Mouse (Mus musculus) hindbrain, embryonic 12.5 days (tissue): ENCODE results near the gene Trp53bp2. TPM values are rescaled to one million over a fixed set of nuclear protein-coding genes. Genes with fewer than 3 reads are reported as not detected.

Experiments used
- ATAC-seq: fragments of 200-750 bp; cut with Nextera tagmentation; 2 replicates; pipeline ENCODE4 v1.8.0; 2017; ENCODE audit warnings: moderate TSS enrichment; ENCODE audit not compliant: low FRiP score
- H3K27ac ChIP-seq: fragments of 300-500 bp; sonication (generic); 2 replicates; pipeline ENCODE4 v1.5.1; 2016; ENCODE audit warnings: mild to moderate bottlenecking
- H3K27me3 ChIP-seq: fragments of 300-500 bp; sonication (generic); 2 replicates; pipeline ENCODE4 v1.6.1; 2016; ENCODE audit warnings: mild to moderate bottlenecking
- H3K36me3 ChIP-seq: fragments of 300-500 bp; sonication (generic); 2 replicates; pipeline ENCODE4 v1.6.1; 2016; ENCODE audit warnings: mild to moderate bottlenecking
- H3K4me1 ChIP-seq: fragments of 300-500 bp; sonication (generic); 2 replicates; pipeline ENCODE4 v1.6.1; 2016
- H3K4me2 ChIP-seq: fragments of 300-500 bp; sonication (generic); replicated peaks from 2 replicates; pipeline ENCODE4 v1.6.1; 2016; ENCODE audit warnings: mild to moderate bottlenecking
- H3K4me3 ChIP-seq: fragments of 300-500 bp; sonication (generic); 2 replicates; pipeline ENCODE4 v1.5.1; 2016; ENCODE audit warnings: mild to moderate bottlenecking
- H3K9ac ChIP-seq: fragments of 300-500 bp; sonication (generic); 2 replicates; pipeline ENCODE4 v1.6.1; 2016; ENCODE audit warnings: mild to moderate bottlenecking, moderate library complexity
- H3K9me3 ChIP-seq: fragments of 300-500 bp; sonication (generic); replicated peaks from 2 replicates; pipeline ENCODE4 v1.6.1; 2016; ENCODE audit warnings: mild to moderate bottlenecking
- WGBS: fragments of 180-500 bp; shearing (Covaris S2); methylation state at CpG from one replicate; pipeline ENCODE4 v1.1.7; 2016; 5-methylcytosine and 5-hydroxymethylcytosine counted together
- polyA plus RNA-seq: library from polyadenylated mRNA; unstranded; fragments of >200 nt; fragmentation: Nextera tagmentation; extraction: Ambion mirVana; gene quantifications from 2 replicates; pipeline ENCODE4 v1.2.1, GENCODE M21; 2016

Gene Trp53bp2
- polyA plus RNA-seq, 1 experiment from 2014 or later: 32.7 TPM

- Histone ChIP-seq H3K4me2 (no peak overlapping the region), H3K4me3 (no peak overlapping the region), H3K9me3 (no peaks in the 10 kb centered on the region), H3K36me3 (peaks cover 75% of the 10 kb centered on the region), H3K9ac (no peak overlapping the region), H3K27me3 (no peaks in the 10 kb centered on the region), H3K27ac (no peak overlapping the region), H3K4me1 (no peaks in the 10 kb centered on the region)
- WGBS: 90% methylated on average over 2 of the region's 2 CpGs
- no peak for ATAC-seq
Measured at GRCm38 (mm10) chr1:182444116-182444515, 35.1 kb downstream of the Trp53bp2 start.

GRCm38 (mm10) chr1:182448276-182449035 lies 39.5 kb downstream of the Trp53bp2 start:
- Histone ChIP-seq H3K4me1 (no peaks in the 10 kb centered on the region), H3K27me3 (no peaks in the 10 kb centered on the region), H3K9ac (no peak overlapping the region), H3K4me3 (no peak overlapping the region), H3K4me2 (no peak overlapping the region), H3K9me3 (no peaks in the 10 kb centered on the region), H3K27ac (no peak overlapping the region), H3K36me3 (peaks cover 61% of the 10 kb centered on the region)
- no peak for ATAC-seq
- WGBS: 98% methylated on average over 14 of the region's 14 CpGs

DNA sequence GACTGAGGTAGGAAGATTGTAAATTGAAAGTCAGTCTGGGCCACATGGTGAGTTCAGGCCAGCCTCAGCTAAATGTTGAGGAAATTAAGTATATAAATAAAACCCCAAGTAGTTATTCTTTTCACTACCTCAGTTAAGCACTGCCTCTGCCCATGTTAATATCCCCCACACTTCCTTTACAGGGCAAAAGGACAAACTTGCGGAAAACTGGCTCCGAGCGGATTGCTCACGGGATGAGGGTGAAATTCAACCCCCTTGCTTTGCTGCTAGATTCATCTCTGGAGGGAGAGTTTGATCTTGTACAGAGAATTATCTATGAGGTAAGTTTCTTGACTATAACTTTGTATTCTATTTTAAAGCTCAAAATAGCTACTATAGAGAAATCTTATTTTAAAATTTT lies 43.5 kb downstream of the Trp53bp2 start:
- H3K36me3 ChIP-seq: peaks cover 50% of the 10 kb centered on the region
- H3K27ac ChIP-seq: no peak overlapping the region
- no peaks in the 10 kb centered on the region for H3K9me3 ChIP-seq
- H3K4me3 ChIP-seq: no peak overlapping the region
- H3K9ac ChIP-seq: no peak overlapping the region
- H3K4me2 ChIP-seq: no peak overlapping the region
- no peaks in the 10 kb centered on the region for H3K27me3 ChIP-seq
- WGBS: 84% methylated on average over 4 of the region's 4 CpGs
- ATAC-seq: no peak
- no peaks in the 10 kb centered on the region for H3K4me1 ChIP-seq

- Histone ChIP-seq H3K9me3 (no peaks in the 10 kb centered on the region), H3K27me3 (no peaks in the 10 kb centered on the region), H3K36me3 (peaks cover 47% of the 10 kb centered on the region), H3K4me1 (0 out of 2 replicates have a peak, but pooled peaks cover 3% of the 10 kb centered on the region), H3K9ac (no peak overlapping the region), H3K27ac (no peak overlapping the region), H3K4me2 (no peak overlapping the region), H3K4me3 (no peak overlapping the region)
- 96% methylated on average over 2 of the region's 2 CpGs for WGBS
- ATAC-seq: no peak
Measured at GRCm38 (mm10) chr1:182455080-182455479, 46.1 kb downstream of the Trp53bp2 start.

DNA sequence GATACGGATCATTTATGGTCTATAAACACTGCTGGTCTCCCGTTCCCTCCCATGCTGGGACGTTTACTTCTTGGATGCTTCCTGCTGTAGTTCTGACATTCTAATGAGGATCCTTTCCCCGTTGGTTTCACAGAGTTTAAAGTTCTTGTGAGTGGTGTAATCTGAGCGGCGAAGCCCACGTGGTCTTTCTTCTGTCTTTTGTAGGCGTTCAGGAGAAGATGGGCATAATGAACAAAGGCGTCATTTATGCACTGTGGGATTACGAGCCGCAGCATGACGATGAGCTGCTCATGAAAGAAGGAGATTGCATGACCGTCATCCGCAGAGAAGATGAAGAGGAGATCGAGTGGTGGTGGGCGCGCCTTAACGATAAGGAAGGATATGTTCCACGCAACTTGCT lies 49.6 kb downstream of the Trp53bp2 start:
- Histone ChIP-seq H3K27ac (no peak overlapping the region), H3K4me2 (no peak overlapping the region), H3K36me3 (peaks cover 47% of the 10 kb centered on the region), H3K4me3 (no peak overlapping the region), H3K27me3 (no peaks in the 10 kb centered on the region), H3K4me1 (0 out of 2 replicates have a peak, but pooled peaks cover 3% of the 10 kb centered on the region), H3K9me3 (no peaks in the 10 kb centered on the region), H3K9ac (no peak overlapping the region)
- ATAC-seq: no peak
- WGBS: 82% methylated on average over 19 of the region's 19 CpGs

DNA sequence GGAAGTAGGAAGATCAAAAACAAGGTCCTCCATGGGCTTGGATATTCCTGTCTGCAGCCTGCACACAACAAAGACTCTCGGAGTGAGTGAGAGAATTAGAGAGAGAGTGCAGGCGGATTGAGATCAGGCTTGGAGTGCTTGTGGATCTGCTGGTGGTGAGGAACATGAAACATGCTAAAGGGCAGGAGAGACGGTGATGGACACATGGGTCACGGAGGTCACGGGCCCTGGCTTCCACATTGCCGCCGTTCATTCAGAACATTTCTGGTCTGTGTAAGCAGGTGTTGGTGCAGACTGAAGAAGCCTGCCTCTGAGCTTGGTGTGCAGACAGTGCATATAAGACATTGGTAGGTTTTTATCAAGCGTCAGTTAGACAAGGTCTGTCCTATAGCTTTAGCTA lies 50.5 kb downstream of the Trp53bp2 start:
- Histone ChIP-seq H3K4me3 (no peak overlapping the region), H3K27me3 (no peaks in the 10 kb centered on the region), H3K9ac (no peak overlapping the region), H3K27ac (peak overlapping the region; percentile 46; the same call in 1 of the 2 replicates), H3K36me3 (peaks cover 41% of the 10 kb centered on the region), H3K4me2 (no peak overlapping the region), H3K9me3 (no peaks in the 10 kb centered on the region), H3K4me1 (0 out of 2 replicates have a peak, but pooled peaks cover 3% of the 10 kb centered on the region)
- 64% methylated on average over 8 of the region's 8 CpGs for WGBS
- ATAC-seq: no peak

GRCm38 (mm10) chr1:182460291-182461244 lies 51.6 kb downstream of the Trp53bp2 start:
- H3K4me3 ChIP-seq: no peak overlapping the region
- 0 out of 2 replicates have a peak, but pooled peaks cover 7% of the 10 kb centered on the region for H3K4me1 ChIP-seq
- H3K9me3 ChIP-seq: no peaks in the 10 kb centered on the region
- no peak for ATAC-seq
- peaks cover 31% of the 10 kb centered on the region for H3K36me3 ChIP-seq
- no peaks in the 10 kb centered on the region for H3K27me3 ChIP-seq
- H3K9ac ChIP-seq: no peak overlapping the region
- peak overlapping the region; percentile 50 for H3K27ac ChIP-seq
- H3K4me2 ChIP-seq: no peak overlapping the region
- WGBS: 77% methylated on average over 13 of the region's 13 CpGs

- Histone ChIP-seq H3K4me1 (0 out of 2 replicates have a peak, but pooled peaks cover 7% of the 10 kb centered on the region), H3K9me3 (no peaks in the 10 kb centered on the region), H3K27ac (peak overlapping the region; percentile 50), H3K27me3 (no peaks in the 10 kb centered on the region), H3K9ac (no peak overlapping the region), H3K4me3 (no peak overlapping the region), H3K4me2 (no peak overlapping the region), H3K36me3 (peaks cover 26% of the 10 kb centered on the region)
- 67% methylated on average over 7 of the region's 7 CpGs for WGBS
- ATAC-seq: no peak
Measured at GRCm38 (mm10) chr1:182461261-182461660, 52.3 kb downstream of the Trp53bp2 start.

GRCm38 (mm10) chr1:182461813-182462212 lies 52.8 kb downstream of the Trp53bp2 start:
- H3K4me3 ChIP-seq: no peak overlapping the region
- H3K4me2 ChIP-seq: no peak overlapping the region
- ATAC-seq: peak; percentile 54; the same call in 1 of the 2 replicates
- H3K27me3 ChIP-seq: no peaks in the 10 kb centered on the region
- H3K36me3 ChIP-seq: peaks cover 28% of the 10 kb centered on the region
- 76% methylated on average over 10 of the region's 10 CpGs for WGBS
- peak overlapping the region; percentile 50; the same call in 1 of the 2 replicates for H3K27ac ChIP-seq
- H3K9me3 ChIP-seq: no peaks in the 10 kb centered on the region
- no peak overlapping the region for H3K9ac ChIP-seq
- 0 out of 2 replicates have a peak, but pooled peaks cover 7% of the 10 kb centered on the region for H3K4me1 ChIP-seq

- peaks cover 38% of the 10 kb centered on the region for H3K36me3 ChIP-seq
Measured at GRCm38 (mm10) chr1:182465309-182465708, 56.3 kb downstream of the Trp53bp2 start.

GRCm38 (mm10) chr1:182465978-182466377 lies 57.0 kb downstream of the Trp53bp2 start:
- no peak overlapping the region for H3K9ac ChIP-seq
- no peak for ATAC-seq
- no peak overlapping the region for H3K4me2 ChIP-seq
- H3K4me1 ChIP-seq: 0 out of 2 replicates have a peak, but pooled peaks cover 4% of the 10 kb centered on the region
- peaks cover 45% of the 10 kb centered on the region for H3K36me3 ChIP-seq
- no peak overlapping the region for H3K27ac ChIP-seq
- no peak overlapping the region for H3K4me3 ChIP-seq
- WGBS: 93% methylated on average over 4 of the region's 4 CpGs
- H3K27me3 ChIP-seq: no peaks in the 10 kb centered on the region
- H3K9me3 ChIP-seq: no peaks in the 10 kb centered on the region

More at GRCm38 (mm10) chr1:182465309-182465708, 56.3 kb downstream of the Trp53bp2 start:
- no peak overlapping the region for H3K4me3 ChIP-seq
- WGBS: 82% methylated on average over 4 of the region's 4 CpGs
- no peak overlapping the region for H3K4me2 ChIP-seq
- H3K27ac ChIP-seq: no peak overlapping the region
- H3K9me3 ChIP-seq: no peaks in the 10 kb centered on the region
- H3K4me1 ChIP-seq: 0 out of 2 replicates have a peak, but pooled peaks cover 4% of the 10 kb centered on the region
- ATAC-seq: no peak
- H3K27me3 ChIP-seq: no peaks in the 10 kb centered on the region
- no peak overlapping the region for H3K9ac ChIP-seq
